Mouse (Mus musculus) adrenal gland, postnatal 36 days (tissue): Measurements from ENCODE around the gene Tmem131l. TPM values are rescaled to one million over a fixed set of nuclear protein-coding genes. Genes with fewer than 3 reads are reported as not detected.

Source experiments
- DNase-seq, 2 experiments: peaks; one replicate each; pipeline ENCODE4 v3.0.0; 2021; ENCODE audit warnings: mixed read lengths in 1 of 2
- total RNA-seq, 2 experiments: library from RNA; stranded (reverse); gene quantifications; 2 replicates each; pipeline ENCODE4 v1.2.3; 2021

Tmem131l gene
- total RNA-seq, 2 experiments from 2014 or later, result 32.6 to 34.5 TPM

DNA sequence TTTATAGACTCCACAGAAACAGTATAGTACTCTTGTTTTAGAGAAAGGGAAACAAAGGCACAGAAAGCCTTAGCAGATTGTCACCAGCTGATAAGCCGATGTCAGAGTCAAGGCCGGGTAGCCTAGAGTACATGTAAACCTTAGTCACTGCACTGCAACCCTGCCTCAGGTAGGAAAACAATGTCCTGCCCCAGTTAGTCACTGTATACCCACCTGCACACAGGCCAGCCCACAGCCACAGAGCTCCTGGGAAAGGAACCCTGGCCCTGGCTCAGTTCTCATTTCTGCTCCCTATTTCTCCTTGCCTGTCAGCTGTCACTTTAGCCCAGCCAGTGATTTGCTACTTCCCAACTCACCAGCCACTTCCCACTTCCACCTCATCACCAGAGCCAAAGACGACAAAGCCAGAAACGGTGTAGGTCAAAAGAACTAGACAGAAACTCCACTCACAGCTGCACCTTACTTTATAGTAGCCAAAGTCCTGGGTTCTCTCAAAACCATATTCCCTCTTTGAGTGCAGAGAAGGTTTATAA lies 24.4 kb downstream of the Tmem131l start:
- DNase-seq, result no peak

DNA sequence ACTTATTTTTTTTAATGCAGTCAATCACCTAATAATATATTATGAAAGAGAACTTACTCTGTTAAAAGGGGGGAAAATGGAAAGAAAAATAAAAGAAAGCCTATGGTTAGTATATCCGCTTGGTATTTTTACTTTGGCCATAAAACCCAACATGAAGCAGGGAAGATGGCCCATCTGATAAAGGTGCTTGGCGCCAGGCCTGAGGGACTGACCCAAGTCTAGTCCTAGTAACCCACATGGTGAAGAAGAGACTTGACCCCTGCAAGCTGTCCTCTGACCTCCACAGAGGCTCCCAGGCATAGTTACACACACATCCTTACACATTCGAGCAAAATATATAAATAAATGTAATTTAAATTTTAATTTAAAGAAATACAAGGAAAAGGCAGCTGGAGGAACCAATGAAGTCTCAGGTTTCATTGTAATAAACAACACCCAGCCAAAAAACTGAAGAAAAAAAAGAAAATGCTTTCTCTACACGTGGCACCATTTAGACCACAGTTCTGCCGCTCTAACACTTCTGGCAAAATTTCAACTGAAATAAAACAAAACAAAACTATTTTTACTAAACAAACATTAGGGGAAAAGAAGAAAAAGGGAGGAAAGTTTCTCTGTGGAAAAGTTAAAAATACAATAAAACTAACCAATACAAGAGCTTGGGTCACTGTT lies 28.8 kb downstream of the Tmem131l start:
- DNase-seq, result no peak

DNA sequence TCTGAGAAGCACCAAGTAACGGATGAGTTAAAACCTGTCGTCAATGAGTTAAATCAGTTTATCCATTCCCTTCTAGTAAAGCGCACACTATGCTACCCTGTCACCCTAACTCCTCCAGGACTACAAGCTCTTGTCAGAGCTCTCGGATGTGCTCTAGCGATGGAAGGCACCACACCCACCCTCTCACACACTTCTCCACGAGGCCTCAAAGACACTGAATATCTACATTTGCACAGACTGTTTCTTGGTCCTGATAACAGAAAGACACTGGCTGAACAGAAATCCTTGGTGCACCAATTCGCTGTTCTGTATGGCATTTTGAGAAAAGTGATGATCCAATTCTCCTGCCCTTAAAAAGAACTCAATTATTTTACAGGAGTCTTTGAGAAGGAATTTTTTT lies 34.0 kb downstream of the Tmem131l start:
- DNase-seq, result no peak

DNA sequence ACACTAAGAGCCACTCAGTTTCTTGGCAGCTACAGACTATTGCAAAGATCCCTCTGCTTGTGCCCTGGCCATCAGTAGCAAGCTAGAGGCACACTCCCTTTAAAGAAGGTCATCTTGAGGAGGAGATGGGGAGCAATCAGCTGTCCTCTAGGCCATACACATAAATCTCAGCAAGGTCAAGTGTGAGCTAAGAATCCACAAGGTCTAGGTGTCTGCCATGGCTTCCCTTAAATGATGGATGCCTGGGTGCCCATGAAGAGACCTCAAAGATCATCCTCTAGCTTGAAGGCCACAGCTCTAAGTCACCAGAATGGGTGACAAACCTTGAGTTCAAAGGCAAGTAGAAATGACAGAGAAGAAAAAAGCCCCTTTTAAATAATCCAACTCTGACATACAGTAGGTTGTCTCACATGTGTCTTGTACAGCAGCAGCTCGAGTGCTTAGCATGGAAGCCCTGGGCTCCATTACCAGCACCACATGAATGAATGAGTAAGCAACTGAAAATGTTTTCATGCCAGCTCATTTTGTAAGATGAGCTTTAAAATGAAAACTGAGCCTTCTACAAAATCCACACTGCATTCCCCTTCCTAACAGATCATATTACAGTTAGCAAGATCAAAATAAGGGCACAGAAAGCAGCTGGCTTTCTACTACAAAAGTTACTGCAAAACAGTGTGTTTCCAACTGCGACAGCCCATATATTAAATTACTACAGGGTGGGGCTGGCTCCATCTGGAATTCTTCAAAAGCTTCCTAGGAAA lies 35.5 kb downstream of the Tmem131l start:
- peak in 1 of 2 experiments; percentile 28 for DNase-seq

- DNase-seq, result no peak
Observed at GRCm38 (mm10) chr3:84002433-84003090, 37.4 kb downstream of the Tmem131l start.

DNA sequence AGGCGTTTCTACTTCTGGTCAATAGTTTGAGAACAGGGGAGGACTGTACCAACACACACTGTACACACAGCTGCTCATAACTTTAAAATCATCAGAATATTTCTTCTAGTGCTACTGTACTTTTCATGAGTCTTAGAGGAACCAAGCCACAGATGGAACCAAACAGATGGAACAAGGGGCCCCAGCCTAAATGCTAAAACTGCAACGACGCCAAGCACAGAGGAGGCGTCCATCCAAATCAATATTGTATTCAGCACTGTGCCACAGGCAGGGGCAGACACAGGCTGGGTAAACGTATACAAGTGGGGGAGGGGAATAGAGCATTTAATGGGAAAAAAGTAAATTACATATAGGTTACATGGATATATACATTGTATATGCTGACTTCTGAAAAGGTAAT lies 42.4 kb downstream of the Tmem131l start:
- no peak for DNase-seq

GRCm38 (mm10) chr3:83997036-83997435 lies 42.9 kb downstream of the Tmem131l start:
- peak in 1 of 2 experiments; percentile 22 for DNase-seq

- DNase-seq, result peak; percentile 18 to 30
Observed at GRCm38 (mm10) chr3:83996086-83996485, 43.9 kb downstream of the Tmem131l start.

GRCm38 (mm10) chr3:83995254-83995830 lies 44.6 kb downstream of the Tmem131l start:
- DNase-seq, result peak; percentile 54 to 58

GRCm38 (mm10) chr3:83994217-83994839 lies 45.6 kb downstream of the Tmem131l start:
- peak; percentile 28 to 38 for DNase-seq

DNA sequence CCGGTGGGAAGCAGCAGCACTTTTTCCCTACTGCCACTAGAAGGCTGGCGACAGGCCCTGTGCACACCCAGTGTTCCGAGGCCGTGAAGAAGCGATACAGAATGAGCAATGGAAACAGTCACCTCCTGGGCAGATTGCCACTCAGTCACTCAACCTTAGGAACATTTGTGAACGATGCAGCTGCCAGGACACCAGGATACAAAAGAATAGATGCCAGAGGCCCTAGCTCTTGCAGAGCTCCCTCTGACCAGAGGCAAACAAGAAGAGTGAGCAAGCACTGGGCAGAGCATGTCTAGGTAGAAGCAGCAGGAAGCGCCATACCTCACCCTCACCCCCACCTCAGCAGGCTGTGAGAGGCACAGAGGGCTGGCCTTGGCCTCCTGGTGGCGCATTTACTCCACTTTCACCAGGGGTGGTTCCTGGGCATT lies 46.9 kb downstream of the Tmem131l start:
- peak; percentile 91 for DNase-seq

- peak in 1 of 2 experiments; percentile 20 for DNase-seq
Observed at GRCm38 (mm10) chr3:83991691-83992524, 48.1 kb downstream of the Tmem131l start.

DNA sequence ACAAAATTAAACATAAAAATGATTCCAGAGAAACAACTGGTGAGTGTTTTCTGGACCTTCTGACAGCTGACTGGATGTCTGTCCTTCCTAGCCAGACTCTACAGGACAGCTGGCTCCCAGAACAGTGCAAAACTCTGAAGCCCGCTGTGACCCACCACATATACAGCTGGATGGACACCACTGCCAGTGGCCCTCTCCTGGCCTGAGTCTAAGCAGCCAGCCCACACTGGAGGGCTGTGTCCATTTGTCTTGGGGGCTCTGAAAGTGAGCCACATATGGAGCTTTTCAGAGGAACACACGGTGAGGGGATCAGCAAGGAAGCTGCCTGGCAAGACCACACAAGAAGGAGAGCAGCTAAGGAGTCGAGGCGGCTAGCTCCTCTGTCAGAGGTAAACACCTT lies 51.8 kb downstream of the Tmem131l start:
- no peak for DNase-seq

DNA sequence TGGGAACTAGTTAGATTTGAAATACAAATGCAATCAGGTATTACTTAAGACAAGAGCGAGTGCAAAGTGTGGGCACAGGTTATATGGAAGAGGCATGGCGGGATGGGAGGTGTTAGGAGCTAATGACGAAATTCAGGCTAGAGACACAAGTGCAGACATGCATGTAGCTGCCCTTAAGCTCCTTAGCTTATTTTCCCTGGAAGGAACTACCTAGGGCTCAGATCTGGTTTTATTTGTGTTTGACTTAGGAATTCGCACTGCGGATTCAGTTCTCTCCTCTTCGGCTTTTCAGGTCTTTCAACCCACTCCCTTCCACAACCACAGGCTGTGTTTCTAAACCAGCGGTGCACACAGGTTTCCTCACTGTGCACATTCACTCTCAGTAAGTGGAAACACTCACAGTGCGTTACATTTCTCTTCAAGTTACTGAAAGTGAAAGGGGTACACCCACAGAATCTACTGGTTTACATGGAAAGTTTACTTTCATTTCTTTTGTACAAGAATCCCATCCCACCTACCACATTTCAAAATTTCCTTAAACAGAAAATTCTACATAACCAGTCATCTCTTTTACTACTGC lies 52.4 kb downstream of the Tmem131l start:
- DNase-seq, result no peak

DNA sequence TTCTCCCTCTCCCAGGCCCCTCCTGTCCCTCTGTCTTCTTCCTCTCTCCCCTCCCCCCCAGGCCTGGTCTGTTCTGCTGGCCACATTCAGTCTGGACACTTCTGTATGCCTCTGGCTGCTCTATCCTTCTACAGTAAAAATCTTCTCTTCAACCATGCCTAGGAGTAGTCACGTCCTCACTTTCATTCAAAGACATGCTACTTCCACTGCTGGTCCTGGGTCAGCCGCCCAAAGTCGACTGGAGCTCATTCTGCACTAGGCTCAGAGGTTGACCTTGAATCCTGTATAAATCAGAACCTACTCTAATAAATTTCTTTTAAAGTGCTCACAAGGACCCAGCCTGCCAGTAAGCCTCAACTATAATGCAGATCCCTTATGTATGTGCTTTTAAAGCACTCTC lies 53.2 kb downstream of the Tmem131l start:
- DNase-seq, result peak; percentile 42 to 44

DNA sequence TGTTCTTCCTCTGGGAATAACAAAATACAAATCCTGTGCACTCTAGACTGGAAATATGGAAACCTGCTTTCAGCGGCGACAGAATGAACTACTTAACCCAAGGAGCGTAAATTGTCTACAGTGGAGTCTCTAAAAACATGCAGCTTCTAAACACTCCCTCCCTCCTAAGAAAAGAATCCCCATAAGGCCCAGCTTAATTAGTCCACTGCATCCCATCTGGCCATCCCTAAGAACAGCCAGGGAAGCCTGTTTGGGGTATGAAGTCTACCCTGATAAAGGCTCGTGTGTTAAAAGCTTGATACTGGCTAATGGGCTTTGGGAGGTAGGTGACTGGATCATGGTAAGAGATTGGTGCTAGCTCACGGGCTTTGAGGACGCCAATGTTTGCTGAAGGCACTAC lies 54.5 kb downstream of the Tmem131l start:
- no peak for DNase-seq

DNA sequence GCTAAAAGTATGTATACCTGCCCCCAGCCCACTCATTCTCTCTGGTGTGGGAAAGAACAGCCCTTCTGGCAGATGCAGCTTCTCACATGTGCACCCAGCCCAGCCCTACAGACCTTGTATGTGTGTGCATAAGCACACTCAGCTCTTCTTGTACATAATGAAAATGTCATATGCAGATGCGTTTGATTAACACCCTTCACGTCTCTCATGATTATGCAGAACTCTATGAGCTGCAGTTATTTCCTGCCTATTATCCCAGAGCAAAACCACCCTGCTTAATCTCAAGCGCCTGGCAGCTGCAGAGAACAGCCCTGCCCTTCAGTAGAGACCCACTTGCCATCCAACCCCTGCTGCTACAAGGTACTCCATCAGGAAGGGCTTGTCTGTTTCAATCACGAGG lies 55.6 kb downstream of the Tmem131l start:
- no peak for DNase-seq

DNA sequence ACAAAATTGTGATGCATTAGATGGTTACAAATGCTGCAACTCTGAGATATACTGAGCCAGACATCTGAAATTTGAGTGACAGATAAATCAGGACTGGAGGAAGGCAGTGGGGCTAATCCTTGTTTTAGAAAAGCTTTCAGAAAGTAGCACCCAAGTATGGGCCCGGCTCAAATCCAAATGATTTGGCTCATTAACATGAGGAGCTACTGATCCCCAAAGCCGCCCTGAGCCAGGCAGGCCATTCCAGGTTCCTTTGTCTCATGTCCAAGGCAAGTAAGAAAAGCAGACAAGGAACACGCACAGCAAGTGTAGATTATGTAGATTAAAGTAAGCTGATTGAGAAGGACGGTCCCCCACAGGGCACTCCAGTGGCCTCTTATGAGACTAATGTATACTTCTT lies 57.2 kb downstream of the Tmem131l start:
- no peak for DNase-seq

GRCm38 (mm10) chr3:83980231-83980872 lies 59.6 kb downstream of the Tmem131l start:
- DNase-seq, result no peak
